Mouse (Mus musculus): ENCODE measurements around the gene Pdzph1.

Gene Pdzph1

DNA sequence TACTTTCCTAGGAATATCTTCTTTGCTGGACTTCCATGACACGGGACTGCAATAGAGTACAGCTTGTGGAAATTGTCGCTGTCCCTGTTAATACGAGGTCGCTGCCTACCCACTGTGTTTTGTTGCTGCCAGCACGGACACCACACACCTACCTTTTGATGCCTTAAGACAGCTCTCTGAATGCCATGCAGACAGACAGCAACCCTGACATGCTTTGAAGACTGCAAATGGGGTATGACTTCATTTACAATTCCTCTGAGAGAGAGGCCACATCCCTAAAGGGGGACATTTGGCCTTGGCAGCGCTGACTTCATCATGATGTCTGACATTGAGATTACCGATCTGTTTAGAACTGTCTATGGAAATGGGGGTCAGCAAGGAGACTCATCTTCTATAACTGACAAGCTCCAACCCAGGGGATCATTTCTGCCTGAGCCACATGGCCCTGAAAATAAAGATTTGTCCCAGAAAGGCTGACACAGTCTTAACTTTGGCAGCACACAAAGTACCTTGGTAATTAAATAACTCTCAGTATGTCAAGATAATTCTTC lies 67.8 kb downstream of the Pdzph1 start:
- no peak for DNase-seq (ENCODE audit: low spot score in 2 of 2)

DNA sequence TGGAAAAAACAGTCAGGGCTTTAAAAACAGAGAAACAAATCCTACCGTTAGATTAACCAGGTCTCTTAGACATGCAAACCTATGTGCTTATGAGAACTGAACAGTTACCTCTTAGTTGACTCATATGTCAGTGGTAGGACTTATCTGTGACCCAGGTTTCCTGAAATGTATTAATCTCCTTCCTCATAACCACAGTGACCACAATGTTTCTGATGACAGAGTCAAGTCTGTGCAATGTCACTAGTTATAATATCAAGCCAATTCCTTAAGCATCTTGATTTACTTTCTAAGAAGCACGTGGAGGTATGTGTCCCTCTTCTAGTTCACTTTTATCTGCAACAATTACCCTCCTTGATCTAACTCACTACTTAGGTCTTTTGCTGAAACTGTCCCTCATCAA lies 68.4 kb downstream of the Pdzph1 start:
- no peak for DNase-seq (ENCODE audit: low spot score in 2 of 2)

DNA sequence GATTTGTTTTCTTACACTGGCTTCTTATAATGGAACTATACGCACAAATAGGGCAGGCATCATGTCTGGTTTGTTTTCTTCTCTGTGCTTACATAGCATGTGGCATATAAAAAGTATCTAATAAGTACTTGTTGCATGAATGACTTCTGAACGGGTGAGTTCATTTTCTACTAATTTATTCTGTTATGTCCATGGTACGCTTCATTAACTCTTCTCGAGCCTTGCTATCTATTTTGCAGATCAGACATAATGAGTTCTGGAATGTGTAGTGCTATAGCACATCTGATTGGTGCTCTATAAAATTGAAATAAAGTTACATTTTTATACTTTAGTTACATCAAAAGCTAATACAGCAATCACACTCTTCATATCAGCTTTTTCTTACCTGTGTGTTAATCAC lies 71.2 kb downstream of the Pdzph1 start:
- DNase-seq (ENCODE audit: low spot score in 2 of 2): no peak

DNA sequence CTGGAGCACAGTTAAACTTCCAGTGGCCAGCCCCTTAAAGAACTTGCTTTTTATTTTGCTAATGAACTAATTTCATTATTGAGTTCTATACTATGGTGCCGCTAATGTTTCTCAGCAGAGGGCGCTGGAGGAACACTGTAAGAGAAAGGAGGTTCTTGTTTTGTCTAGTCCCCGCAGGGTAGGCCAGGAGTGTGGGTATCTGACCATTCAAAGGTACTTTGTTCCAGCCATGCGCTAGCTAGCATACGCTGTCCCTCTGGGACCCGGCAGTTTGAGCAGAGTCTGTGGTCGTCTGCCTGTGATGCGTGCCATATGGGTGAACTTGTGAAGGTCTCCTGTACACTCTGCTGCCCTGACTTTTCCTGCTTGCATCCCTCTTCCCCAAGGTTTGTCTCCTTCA lies 72.1 kb downstream of the Pdzph1 start:
- DNase-seq (ENCODE audit: low spot score in 2 of 2): no peak

DNA sequence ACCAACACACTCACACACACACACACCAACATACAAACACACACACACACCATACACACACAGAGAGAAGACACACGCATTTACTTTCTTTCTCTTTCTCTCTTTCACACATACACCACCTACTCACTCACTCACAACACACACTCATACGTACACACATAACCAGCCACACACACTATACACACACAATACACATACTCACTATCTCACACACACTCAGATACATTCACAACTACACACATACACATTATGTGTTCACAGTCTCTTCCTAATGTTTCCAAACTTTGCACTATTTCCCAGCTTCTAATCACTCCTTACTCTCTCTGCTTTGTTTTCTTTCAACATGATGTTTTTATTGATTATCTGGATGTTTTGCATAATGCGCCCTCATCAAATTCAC lies 72.6 kb downstream of the Pdzph1 start:
- DNase-seq (ENCODE audit: low spot score in 2 of 2): no peak

DNA sequence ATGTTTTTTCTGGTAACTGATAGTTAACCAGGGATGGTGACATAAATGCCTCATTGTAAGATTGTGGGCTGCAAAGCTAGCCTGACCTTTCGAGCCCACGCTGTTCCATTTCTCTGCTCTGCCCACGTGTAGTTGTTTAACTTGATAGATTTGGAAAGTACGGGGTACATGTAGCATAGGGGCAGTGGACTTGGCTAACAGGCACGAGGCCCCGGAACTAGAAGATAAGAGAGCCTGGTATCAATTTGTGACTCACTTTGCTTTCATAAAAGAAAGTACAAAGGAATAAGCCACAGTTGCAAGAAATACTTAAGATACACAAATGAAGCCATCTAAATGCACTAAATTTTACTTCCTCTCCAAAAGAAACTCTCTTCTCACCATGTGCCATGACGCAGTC lies 79.6 kb downstream of the Pdzph1 start:
- DNase-seq (ENCODE audit: low spot score in 2 of 2): no peak

DNA sequence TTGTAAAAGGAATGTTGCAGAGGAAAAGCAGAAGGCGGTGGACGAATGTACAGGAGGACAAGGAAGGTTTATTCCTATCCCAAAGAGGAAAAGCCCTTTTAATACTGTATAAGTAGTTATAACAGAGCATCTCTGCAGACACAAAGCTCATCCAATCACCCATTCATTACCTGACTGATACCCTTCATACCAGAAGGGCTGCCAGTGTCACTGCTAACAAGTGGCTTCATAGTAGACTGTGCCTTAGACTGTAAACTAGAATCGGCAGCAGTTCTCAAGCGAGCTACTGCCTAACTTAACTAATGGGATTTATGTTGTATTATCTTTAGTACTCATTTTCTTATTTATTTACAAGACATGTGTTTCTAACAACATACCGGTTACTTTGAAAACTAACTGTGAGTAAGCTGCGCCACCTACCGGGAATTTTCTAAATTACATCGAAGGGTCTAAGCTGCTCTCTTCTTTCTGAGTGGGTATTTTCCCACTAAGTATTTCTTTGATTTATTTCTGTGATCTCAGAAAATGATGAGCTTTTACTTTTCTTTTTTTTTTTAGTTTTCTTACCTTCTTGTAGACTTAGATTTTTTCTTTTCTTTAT lies 82.0 kb downstream of the Pdzph1 start:
- peak in 1 of 2 experiments; percentile 39 for DNase-seq (ENCODE audit: low spot score in 2 of 2)

DNA sequence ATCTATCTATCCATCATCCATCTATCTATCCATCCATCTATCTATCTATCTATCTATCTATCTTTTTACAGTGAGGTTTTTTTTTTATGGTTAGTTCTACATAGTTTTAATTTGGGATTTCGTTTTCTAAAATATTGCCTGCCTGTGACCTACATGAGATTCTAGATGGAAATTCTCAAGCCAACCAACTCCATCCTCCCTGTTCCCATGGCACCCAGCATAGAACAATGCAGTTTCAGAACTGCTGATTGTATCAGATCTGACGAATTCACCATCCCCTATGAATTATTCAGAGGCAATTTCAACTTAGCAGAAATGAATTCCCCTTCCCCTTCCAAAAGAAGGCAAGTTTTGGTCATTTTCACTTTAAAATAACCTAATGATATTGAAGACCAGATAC lies 85.2 kb downstream of the Pdzph1 start:
- DNase-seq (ENCODE audit: low spot score in 2 of 2): no peak

DNA sequence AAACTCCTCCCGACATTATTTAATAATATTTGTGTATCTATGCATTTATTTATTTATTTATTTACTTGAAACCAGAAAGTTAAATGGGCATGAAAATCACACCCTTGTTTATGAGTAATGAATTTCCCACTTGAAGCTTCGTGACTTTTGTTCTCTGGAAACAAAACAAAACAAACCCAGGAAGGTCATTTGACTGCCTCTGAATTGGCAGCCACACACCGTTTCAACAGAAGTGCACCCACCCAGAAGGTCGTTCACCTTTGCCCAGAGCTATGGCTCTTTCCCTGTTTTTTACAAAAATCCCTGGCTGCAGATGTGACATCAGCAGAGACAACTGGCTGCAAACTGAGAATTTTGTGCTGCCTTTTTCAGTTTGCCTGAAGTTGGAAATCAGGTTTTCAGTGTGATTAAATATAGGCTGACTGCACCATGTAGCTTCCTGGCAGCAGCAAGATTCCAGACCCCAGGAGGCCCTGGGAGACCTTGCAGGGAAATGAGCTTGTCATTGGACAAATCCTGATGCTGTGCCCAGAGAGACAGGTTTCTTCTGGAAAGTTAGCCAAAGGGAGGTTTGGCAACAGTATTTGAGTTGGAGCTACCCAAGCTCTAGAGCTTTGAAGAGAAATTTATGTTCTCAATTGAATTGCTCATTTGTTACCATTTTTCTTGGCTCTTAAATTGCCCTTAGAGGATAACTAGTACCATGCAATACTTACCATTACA lies 99.5 kb downstream of the Pdzph1 start:
- no peak for DNase-seq (ENCODE audit: low spot score in 2 of 2)

DNA sequence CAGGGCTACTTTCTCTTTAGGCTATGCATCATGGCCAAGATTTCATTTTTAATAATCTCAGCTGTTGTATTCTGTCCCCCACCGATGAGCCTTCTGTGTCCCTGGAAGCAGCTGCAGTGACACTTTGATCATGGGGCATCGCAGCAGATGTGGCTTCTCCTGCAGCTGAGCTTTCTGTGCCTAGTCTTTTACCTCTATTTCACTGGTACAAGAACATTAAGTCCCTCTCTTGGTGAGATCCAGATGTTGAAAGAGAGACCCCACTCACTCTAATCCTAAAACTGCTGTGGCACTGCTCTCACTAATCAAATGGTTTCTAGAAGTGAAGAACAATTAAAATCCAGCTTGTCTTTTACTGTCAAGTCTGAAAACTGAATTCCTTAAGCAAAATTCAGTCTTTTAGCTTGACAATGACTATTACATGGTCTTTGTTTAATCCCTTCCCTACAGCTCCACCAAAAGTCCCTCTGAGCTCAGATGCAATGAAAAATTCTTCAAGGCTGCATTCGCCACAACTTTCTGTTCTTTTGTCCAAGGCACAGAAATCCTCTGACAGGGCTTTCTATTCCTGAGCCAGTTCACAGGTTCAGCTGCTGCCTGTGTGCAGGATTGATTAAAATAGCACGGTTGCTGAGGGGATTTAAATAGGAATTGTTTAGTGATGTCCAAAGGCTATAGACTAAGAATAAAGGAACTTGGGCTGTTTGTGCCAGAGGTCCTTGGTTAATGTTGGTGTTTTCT lies 101.1 kb downstream of the Pdzph1 start:
- DNase-seq (ENCODE audit: low spot score in 2 of 2): no peak

DNA sequence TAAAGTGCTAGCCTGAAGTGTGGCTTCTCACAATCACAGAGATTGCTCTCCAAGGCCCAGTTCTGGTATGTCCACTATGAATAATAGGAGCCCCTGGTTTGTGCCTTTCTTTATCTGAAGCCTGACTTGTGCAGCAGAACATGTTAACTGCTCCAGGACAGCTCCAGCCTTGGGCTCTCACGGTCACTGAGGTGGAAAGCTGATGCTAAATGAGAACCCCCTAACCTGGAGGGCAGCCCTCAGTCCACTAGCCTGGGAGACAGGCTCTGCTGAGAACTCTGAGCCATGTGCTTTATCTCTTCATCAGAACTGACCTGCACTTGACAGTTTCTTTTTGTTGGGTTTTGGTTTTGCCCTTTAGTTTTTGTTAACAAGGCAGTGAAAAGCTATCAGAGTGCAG lies 106.8 kb downstream of the Pdzph1 start:
- no peak for DNase-seq (ENCODE audit: low spot score in 2 of 2)

DNA sequence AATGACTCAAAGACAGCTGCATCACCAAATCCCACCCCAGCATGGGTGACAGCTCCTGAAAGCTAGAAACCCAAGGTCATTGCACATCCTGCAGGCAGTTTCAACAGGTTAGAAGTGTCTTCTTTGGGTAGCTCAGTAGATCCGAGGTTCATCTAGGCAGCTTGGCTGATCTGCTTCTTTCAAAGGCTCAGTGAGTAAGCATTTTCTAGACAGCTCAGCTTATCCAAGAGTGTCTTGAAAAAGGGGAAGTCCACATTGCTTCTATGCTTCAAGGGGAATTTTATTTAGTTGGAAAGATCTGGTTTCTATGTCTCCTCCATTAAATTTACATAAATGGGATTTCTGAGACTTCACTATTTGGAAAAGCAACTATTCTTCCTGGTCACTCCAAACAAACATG lies 117.8 kb downstream of the Pdzph1 start:
- no peak for DNase-seq (ENCODE audit: low spot score in 2 of 2)

DNA sequence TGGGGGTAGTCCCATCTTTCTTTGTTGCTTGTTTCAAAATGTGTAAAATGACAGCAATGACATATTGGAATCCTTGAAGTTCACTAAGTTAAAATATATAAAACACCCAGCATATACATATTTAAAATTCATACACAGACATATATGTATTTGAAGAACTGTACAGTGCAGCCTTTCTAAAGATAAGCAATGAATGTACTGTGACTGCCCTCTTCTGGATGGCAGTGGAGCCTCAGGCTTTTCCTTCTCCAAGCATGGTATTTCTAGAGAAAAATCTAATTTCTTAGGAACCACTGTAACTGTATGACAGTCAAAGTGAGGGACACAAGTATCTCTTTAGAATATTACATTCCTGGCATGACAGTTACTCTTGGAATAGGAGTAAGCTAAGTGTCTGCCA lies 120.4 kb downstream of the Pdzph1 start:
- DNase-seq (ENCODE audit: low spot score in 2 of 2): no peak
